Mouse (Mus musculus): ENCODE results near the gene Gm9112.
A peak's percentile ranks its signal among the peaks of the same experiment; 100 is the strongest.
"Not testable (repeated sequence)": the region's sequence is repeated elsewhere in the genome, so short reads cannot be mapped to it uniquely, and the experiment has no call there.

The Gm9112 gene

DNA sequence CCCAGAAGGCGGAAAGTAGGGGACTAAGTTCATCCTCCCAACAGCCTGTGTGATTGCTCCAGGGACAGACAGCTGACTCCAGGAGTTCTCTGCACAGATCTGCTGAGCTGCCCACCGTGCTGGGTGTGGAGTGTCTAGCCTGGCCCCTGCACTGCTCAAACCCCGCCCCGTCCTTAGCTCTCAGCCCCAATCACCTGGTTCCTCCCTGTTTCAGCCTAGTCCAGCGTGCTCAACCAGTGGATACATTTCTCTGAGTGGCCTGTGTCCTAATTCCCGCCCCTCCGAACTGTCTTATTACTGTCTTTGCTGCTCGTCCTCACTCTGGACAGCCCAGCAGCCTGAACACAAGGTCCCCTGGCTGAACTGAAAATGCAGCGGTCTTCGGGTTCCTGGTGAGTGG lies at the start of gene Gm9112, which contains the start of gene Dmrtc1b:
Gene Gm9112 (minus strand): TSS at position 101 of the 400 bp plus-strand sequence.
Gene Dmrtc1b (plus strand): TSS at position 331 of the 400 bp plus-strand sequence.
- not testable (repeated sequence) for DNase-seq (ENCODE audit: low read depth)

DNA sequence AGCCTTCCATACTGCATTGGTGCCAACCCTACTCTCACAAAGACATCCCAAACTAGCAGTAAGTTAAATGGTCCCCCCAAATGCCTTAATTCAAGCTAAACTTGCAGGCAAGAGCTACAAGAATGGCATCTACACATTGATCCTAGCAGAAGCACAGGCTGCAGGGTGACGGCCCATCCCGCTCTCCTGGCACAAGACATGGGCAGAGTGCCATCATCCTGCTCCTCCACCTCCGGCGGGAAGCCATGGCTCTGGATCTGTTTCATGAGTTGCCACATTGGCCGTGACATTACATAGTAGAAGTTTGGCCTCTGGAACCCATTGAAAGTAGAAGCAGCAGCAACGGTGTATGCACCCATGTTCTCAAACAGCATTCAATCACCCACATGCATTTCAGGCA lies 16.8 kb upstream of the Gm9112 start:
- not testable (repeated sequence) for DNase-seq (ENCODE audit: low read depth)

DNA sequence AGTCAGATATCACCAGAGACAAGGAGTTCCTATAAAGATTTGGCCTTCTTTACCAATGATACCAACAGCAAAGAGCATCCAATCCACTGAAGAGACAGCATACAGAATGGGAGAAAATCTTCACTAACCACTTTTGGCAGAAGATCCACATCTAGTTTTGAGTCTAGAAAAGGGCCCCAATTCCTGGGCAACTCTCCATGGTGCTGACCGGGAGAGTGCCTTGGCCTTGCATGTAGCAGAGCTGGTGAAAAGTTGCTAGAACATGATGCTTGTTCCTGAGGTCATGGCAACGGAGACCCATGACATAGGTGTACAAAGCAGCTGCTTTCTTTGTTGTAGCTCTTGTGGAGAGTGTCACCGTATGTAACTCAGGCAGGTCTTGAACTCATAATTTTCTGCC lies 6.8 kb downstream of the Gm9112 start:
- DNase-seq (ENCODE audit: low read depth), result peak; percentile 1

DNA sequence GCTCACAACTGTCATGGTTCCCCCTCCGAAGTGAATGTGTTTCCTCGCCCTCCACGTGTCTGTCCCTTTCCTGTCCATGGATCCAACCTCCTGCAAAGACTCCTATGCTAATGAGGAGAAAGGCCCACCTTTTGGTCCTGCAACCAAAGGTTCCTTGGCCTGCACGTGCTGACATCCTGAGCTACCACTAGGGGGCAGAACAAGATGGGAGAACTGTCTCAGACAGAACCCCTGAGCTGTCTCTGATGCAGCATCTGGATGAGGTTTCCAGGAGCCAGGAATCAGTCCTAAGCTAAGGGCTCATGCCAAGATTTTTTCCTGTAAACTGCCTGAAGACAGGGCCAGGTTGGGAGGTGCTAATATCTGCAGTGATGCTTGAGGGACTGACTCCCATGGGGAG lies 18.2 kb downstream of the Gm9112 start:
- DNase-seq (ENCODE audit: low read depth), result peak; percentile 1

DNA sequence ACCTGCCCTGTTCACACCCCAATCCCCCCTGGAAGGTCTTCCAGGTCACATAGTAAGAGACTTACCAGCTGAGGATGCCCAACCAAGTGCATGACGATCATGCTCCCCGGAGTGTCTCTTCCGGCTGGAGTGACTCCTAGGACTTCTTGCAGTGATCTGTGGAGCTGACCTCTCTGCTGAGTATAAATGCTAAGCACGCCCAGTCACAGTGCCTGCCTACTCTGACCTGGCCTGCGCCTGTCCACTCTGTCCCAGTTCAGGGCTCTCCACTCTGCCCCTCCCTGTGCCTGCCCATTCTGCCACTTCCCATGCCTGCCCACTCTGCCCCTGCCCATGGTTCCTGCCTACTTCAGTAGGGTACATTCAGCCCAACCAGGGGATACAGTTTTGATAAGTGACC lies 20.6 kb downstream of the Gm9112 start, which contains the start of gene Gm3880:
Gene Gm3880 (minus strand): TSS at position 101 of the 400 bp plus-strand sequence.
- not testable (repeated sequence) for DNase-seq (ENCODE audit: low read depth)

DNA sequence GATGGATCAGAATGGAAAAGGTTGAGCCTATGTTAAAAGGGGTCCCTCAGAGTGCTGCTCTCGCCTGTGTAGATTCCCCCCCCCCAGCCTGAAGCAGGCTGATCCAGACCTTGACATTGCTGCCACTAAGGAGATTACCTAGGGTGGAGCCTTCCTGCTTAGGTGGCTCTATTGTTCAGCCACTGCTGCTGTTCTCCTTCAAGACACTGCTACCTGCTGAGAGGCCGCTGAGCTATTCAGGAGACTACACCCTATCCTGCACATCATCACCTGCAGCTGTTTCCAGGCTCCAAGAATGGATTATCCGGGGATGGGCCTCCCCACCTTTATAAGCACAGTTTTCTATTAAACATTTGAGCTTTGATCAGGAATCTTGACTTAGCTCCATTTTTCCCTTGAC lies 22.7 kb downstream of the Gm9112 start:
- DNase-seq (ENCODE audit: low read depth), result not testable (repeated sequence)

DNA sequence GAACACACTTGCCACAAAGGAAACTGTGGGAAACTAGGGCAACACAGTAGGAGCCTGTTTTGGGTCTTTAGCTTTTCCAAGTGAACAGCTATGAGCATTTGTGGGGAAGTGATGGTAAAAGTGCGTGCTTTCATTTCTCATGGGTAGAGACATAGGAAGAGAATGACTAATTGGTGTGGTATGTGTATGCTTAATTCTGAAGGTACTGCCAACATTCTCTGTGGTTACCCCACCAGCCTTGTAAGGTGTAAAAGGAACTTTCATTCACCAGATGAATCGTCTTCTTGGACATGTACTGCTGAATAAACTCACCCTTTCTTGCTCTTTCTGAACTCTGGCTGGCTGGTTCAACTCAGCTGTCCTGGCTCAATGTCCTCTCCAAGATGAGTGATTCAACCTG lies 40.8 kb downstream of the Gm9112 start:
- DNase-seq (ENCODE audit: low read depth), result peak; percentile 4

DNA sequence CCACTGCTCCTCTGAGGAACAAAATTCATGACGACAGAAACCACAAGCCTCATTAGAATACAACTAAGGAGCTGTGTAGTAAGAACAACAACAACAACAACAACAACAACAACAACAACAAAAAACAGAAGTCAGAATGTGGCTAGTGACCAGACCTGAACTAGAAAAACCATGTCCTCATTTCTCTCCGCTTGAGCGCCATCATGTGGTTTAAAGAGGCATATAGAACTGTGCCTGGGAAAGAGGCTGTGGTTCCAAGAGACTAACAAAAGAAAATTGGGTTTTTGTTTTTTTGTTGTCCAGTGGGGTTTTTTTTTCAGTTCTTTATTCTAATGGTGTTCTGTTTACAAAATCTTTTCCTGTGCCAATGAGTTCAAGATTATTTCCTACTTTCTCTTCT lies 46.7 kb downstream of the Gm9112 start:
- peak; percentile 10 for DNase-seq (ENCODE audit: low read depth)
